Mouse (Mus musculus) heart, postnatal 0 days (tissue): ENCODE results near the gene Pgp.
A peak's percentile ranks its signal among the peaks of the same experiment; 100 is the strongest.

Experiments used
- CTCF ChIP-seq: IDR thresholded peaks from 2 replicates; pipeline ENCODE4 v1.5.1; 2016; ENCODE audit warnings: antibody characterized with exemption, control low read depth, low read depth
- EP300 ChIP-seq: IDR thresholded peaks from 2 replicates; pipeline ENCODE4 v1.6.1; 2016; ENCODE audit warnings: antibody characterized with exemption, low read depth

- TF ChIP-seq CTCF: no peak
- TF ChIP-seq EP300: peak; percentile 69; the same call in 1 of the 2 replicates
Observed at GRCm38 (mm10) chr17:24469910-24470602, at the start of gene Pgp, which contains the start of gene E4f1.
